Mouse (Mus musculus) midbrain, embryonic 11.5 days (tissue): Measurements from ENCODE around the gene Sh3bp2. TPM values are rescaled to one million over a fixed set of nuclear protein-coding genes. Genes with fewer than 3 reads are reported as not detected.
A peak's percentile ranks its signal among the peaks of the same experiment; 100 is the strongest.

Experiments
- ATAC-seq: fragments of 200-750 bp; cut with Nextera tagmentation; 2 replicates; pipeline ENCODE4 v1.8.0; 2017; ENCODE audit warnings: moderate TSS enrichment, moderate library complexity; ENCODE audit not compliant: low FRiP score
- DNase-seq: peaks from one replicate; pipeline ENCODE4 v3.0.0; 2015; ENCODE audit warnings: low spot score; ENCODE audit errors: missing footprints
- H3K27ac ChIP-seq: fragments of 300-500 bp; sonication (generic); 2 replicates; pipeline ENCODE4 v1.5.1; 2014; ENCODE audit warnings: low read depth, low read length
- H3K27me3 ChIP-seq: fragments of 300-500 bp; sonication (generic); 2 replicates; pipeline ENCODE4 v1.6.1; 2014; ENCODE audit warnings: mild to moderate bottlenecking, low read length, moderate library complexity, mixed read lengths; ENCODE audit not compliant: control insufficient read depth, insufficient read depth
- H3K36me3 ChIP-seq: fragments of 300-500 bp; sonication (generic); 2 replicates; pipeline ENCODE4 v1.6.1; 2014; ENCODE audit warnings: mild to moderate bottlenecking, low read length, moderate library complexity, mixed read lengths; ENCODE audit not compliant: control insufficient read depth, insufficient read depth
- H3K4me1 ChIP-seq: fragments of 300-500 bp; sonication (generic); 2 replicates; pipeline ENCODE4 v1.6.1; 2014; ENCODE audit warnings: low read length; ENCODE audit not compliant: control insufficient read depth, insufficient read depth
- H3K4me2 ChIP-seq: fragments of 300-500 bp; sonication (generic); 2 replicates; pipeline ENCODE4 v1.6.1; 2014; ENCODE audit warnings: mild to moderate bottlenecking, moderate library complexity
- H3K4me3 ChIP-seq: fragments of 300-500 bp; sonication (generic); 2 replicates; pipeline ENCODE4 v1.5.1; 2014; ENCODE audit warnings: low read depth, low read length
- H3K9ac ChIP-seq: fragments of 300-500 bp; sonication (generic); 2 replicates; pipeline ENCODE4 v1.6.1; 2014; ENCODE audit warnings: low read length
- H3K9me3 ChIP-seq: fragments of 300-500 bp; sonication (generic); 2 replicates; pipeline ENCODE4 v1.6.1; 2016; ENCODE audit warnings: low read length; ENCODE audit not compliant: control insufficient read depth
- WGBS: fragments of 180-500 bp; shearing (Covaris S2); extraction: QIAGEN DNeasy Blood & Tissue Kit; methylation state at CpG from one replicate; pipeline ENCODE4 v1.1.7; 2014; 5-methylcytosine and 5-hydroxymethylcytosine counted together
- polyA plus RNA-seq: library from polyadenylated mRNA; unstranded; fragments of >200 nt; fragmentation: Nextera tagmentation; extraction: Ambion mirVana; gene quantifications from 2 replicates; pipeline ENCODE4 v1.2.1, GENCODE M21; 2014

Sh3bp2 gene
- polyA plus RNA-seq: 7.0 and 12.4 TPM in 2 replicates

- H3K9ac ChIP-seq: peak within 1 kb of the TSS; percentile 14; the same call in 1 of the 2 replicates
- 3% methylated on average over 38 of the region's 38 CpGs for WGBS
- H3K27me3 ChIP-seq: peaks cover 4% of the 10 kb centered on the region
- H3K27ac ChIP-seq: no peak within 1 kb of the TSS
- no peaks in the 10 kb centered on the region for H3K9me3 ChIP-seq
- peak; percentile 98 for DNase-seq
- peak within 1 kb of the TSS; percentile 24 for H3K4me3 ChIP-seq
- no peaks in the 10 kb centered on the region for H3K4me1 ChIP-seq
- no peaks in the 10 kb centered on the region for H3K36me3 ChIP-seq
- ATAC-seq: peak; percentile 94
- peak within 1 kb of the TSS; percentile 38 for H3K4me2 ChIP-seq
Observed at GRCm38 (mm10) chr5:34525663-34526476, at the start of gene Sh3bp2. Gene Sh3bp2, plus strand, starts transcription at chr5:34525838.

DNA sequence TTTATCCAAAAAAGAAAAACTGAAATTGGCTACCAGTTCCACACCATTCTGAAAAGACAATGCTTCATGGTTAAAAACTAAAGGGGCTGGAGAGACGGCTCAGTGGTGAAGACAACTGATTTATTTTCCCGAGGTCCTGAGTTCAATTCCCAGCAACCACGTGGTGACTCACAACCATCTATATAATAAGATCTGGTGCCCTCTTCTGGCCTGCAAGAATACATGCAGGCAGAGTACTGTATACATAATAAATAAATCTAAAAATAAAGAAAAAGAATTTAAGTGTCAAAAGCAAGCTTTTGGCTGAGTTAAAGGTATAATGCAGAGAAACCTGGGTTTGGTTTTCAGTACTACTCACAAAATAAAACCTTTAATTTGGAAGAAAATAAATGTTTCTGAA is 44.7 kb upstream of the Sh3bp2 start:
- H3K9ac ChIP-seq: no peak overlapping the region
- no peak overlapping the region for H3K4me3 ChIP-seq
- H3K4me1 ChIP-seq: no peaks in the 10 kb centered on the region
- H3K27me3 ChIP-seq: no peaks in the 10 kb centered on the region
- DNase-seq: no peak
- H3K36me3 ChIP-seq: peaks cover 23% of the 10 kb centered on the region
- no peak for ATAC-seq
- no peak overlapping the region for H3K4me2 ChIP-seq
- WGBS: 77% methylated on average over 3 of the region's 3 CpGs
- no peaks in the 10 kb centered on the region for H3K9me3 ChIP-seq
- no peak overlapping the region for H3K27ac ChIP-seq

DNA sequence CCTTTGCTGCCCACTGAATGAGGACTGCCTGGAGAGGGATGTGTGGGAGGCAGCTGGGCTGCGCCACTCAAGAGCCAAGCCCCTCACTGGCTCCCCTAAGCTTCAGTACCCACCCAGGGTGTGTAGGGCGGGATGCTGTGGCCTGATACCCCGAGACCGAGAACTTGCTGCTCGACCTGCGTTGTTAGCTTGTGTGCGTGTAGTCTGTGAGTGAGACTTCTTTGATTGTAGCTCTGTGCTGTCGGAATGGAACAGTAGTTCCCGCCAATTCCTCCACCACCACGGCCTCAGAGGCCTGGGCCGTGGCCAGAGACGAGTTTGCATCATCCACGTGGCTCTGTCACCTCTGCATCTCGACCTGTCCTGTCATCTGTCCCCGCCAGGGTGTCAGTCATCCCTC is 39.9 kb upstream of the Sh3bp2 start:
- no peak overlapping the region for H3K4me3 ChIP-seq
- no peak for DNase-seq
- no peak for ATAC-seq
- H3K4me1 ChIP-seq: no peaks in the 10 kb centered on the region
- H3K9ac ChIP-seq: no peak overlapping the region
- WGBS: 93% methylated on average over 15 of the region's 15 CpGs
- no peak overlapping the region for H3K27ac ChIP-seq
- H3K27me3 ChIP-seq: no peaks in the 10 kb centered on the region
- peaks cover 11% of the 10 kb centered on the region; the same call in 1 of the 2 replicates for H3K36me3 ChIP-seq
- no peak overlapping the region for H3K4me2 ChIP-seq
- H3K9me3 ChIP-seq: no peaks in the 10 kb centered on the region

- no peaks in the 10 kb centered on the region for H3K4me1 ChIP-seq
- H3K9me3 ChIP-seq: no peaks in the 10 kb centered on the region
- 84% methylated on average over 6 of the region's 6 CpGs for WGBS
- peaks cover 6% of the 10 kb centered on the region; the same call in 1 of the 2 replicates for H3K36me3 ChIP-seq
- no peak overlapping the region for H3K27ac ChIP-seq
- no peak overlapping the region for H3K4me2 ChIP-seq
- DNase-seq (no peak), ATAC-seq (no peak)
- H3K27me3 ChIP-seq: no peaks in the 10 kb centered on the region
- no peak overlapping the region for H3K4me3 ChIP-seq
- no peak overlapping the region for H3K9ac ChIP-seq
Observed at GRCm38 (mm10) chr5:34487320-34488090, 38.1 kb upstream of the Sh3bp2 start.

DNA sequence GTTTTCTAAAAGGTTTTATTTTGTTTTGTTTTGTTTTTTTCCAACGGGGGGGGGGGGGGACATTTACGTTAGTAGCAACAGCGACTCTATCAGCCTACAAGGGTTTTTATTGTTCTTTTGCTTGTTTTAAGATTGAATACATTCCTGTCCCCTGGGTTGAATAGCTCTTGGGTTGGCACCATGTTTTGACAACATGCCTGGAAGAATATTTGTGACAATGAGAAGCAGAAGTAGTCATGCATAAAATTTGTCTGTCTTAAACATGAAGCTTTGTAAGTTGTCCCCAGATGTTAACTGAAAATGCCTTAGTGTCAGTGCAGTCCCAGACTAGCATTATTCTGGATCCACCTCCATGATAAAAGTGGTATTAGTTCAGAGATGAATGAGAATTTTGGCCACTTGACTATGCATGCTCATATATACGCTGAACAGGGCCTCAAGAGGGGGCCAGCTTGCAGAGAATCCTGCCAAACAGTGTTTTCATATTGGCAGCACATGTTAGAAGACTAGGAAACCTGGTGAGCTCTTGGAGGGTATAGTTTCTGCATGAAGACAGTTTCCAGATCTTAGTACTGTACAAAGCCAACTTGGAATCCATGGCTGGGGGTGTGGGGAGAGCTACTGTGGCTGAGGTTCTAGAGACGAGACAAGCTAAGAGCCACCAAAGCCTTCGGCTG is 36.8 kb upstream of the Sh3bp2 start:
- peaks cover 6% of the 10 kb centered on the region; the same call in 1 of the 2 replicates for H3K36me3 ChIP-seq
- H3K27ac ChIP-seq: no peak overlapping the region
- no peak overlapping the region for H3K9ac ChIP-seq
- WGBS: 79% methylated on average over 6 of the region's 6 CpGs
- DNase-seq (no peak), ATAC-seq (no peak)
- H3K4me2 ChIP-seq: no peak overlapping the region
- H3K4me3 ChIP-seq: no peak overlapping the region
- H3K4me1 ChIP-seq: no peaks in the 10 kb centered on the region
- no peaks in the 10 kb centered on the region for H3K27me3 ChIP-seq
- no peaks in the 10 kb centered on the region for H3K9me3 ChIP-seq

GRCm38 (mm10) chr5:34489418-34489787 is 36.2 kb upstream of the Sh3bp2 start:
- DNase-seq: no peak
- no peaks in the 10 kb centered on the region for H3K4me1 ChIP-seq
- H3K4me3 ChIP-seq: no peak overlapping the region
- H3K4me2 ChIP-seq: no peak overlapping the region
- H3K27ac ChIP-seq: no peak overlapping the region
- H3K27me3 ChIP-seq: no peaks in the 10 kb centered on the region
- H3K9me3 ChIP-seq: no peaks in the 10 kb centered on the region
- peaks cover 6% of the 10 kb centered on the region; the same call in 1 of the 2 replicates for H3K36me3 ChIP-seq
- 83% methylated on average over 3 of the region's 3 CpGs for WGBS
- H3K9ac ChIP-seq: no peak overlapping the region
- ATAC-seq: no peak

GRCm38 (mm10) chr5:34496745-34497144 is 28.9 kb upstream of the Sh3bp2 start:
- DNase-seq (no peak), ATAC-seq (no peak)
- no peaks in the 10 kb centered on the region for H3K4me1 ChIP-seq
- no peak overlapping the region for H3K27ac ChIP-seq
- H3K4me2 ChIP-seq: no peak overlapping the region
- no peaks in the 10 kb centered on the region for H3K9me3 ChIP-seq
- no peak overlapping the region for H3K9ac ChIP-seq
- no peaks in the 10 kb centered on the region for H3K27me3 ChIP-seq
- WGBS: 82% methylated on average over 6 of the region's 6 CpGs
- no peaks in the 10 kb centered on the region for H3K36me3 ChIP-seq
- H3K4me3 ChIP-seq: no peak overlapping the region

DNA sequence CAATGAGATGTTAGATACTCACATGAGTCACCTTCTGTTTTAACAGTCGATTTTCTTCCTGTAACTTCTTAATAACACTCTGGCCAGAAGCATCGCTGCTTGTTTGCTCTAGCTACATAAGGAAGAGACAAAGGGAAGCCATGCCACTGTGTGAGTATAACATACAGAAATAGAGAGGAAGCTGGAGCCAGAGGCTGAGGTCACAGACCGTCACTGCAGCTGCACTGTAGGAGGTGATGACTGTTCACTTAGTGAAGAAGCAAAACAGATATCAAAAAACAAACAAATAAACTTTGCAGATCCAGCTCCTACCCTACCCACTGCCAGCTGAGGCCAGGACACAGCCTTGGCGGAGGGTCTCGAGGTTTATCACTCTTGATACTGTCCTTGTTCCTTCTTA is 24.8 kb upstream of the Sh3bp2 start:
- Histone ChIP-seq H3K4me1 (no peaks in the 10 kb centered on the region), H3K27me3 (no peaks in the 10 kb centered on the region), H3K9ac (no peak overlapping the region), H3K36me3 (no peaks in the 10 kb centered on the region), H3K4me2 (no peak overlapping the region), H3K4me3 (no peak overlapping the region), H3K27ac (no peak overlapping the region), H3K9me3 (no peaks in the 10 kb centered on the region)
- ATAC-seq: no peak
- 87% methylated on average over 5 of the region's 5 CpGs for WGBS
- no peak for DNase-seq

DNA sequence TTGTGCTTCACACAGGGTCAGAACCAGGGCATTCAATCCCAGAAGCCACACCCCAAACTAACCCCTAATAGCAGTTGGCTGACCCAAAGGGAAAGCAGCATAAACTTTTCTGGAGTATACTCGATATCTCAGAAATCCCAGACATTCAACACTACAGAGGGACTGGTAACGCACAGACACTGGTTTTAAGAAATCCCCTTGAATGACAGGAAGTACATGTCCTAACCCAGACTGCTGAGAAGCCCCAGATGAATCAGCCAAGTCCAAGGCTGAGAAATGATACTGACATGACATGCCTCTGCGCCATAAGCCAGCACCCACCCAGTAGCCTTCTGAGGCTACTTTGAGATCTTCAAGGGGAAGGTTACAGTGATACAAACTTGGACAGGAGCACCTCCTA is 24.1 kb upstream of the Sh3bp2 start:
- Histone ChIP-seq H3K4me3 (no peak overlapping the region), H3K4me1 (no peaks in the 10 kb centered on the region), H3K27me3 (no peaks in the 10 kb centered on the region), H3K36me3 (no peaks in the 10 kb centered on the region), H3K9ac (no peak overlapping the region), H3K27ac (no peak overlapping the region), H3K9me3 (no peaks in the 10 kb centered on the region), H3K4me2 (no peak overlapping the region)
- DNase-seq: no peak
- 89% methylated on average over 3 of the region's 3 CpGs for WGBS
- no peak for ATAC-seq
